Mouse (Mus musculus) intestine, embryonic 16.5 days (tissue): ENCODE results near the gene Pacrg. TPM values are rescaled to one million over a fixed set of nuclear protein-coding genes. Genes with fewer than 3 reads are reported as not detected.

Source experiments
- ATAC-seq: fragments of 200-750 bp; cut with Nextera tagmentation; 2 replicates; pipeline ENCODE4 v1.8.0; 2017; ENCODE audit warnings: moderate TSS enrichment, moderate library complexity
- H3K27ac ChIP-seq: fragments of 300-500 bp; sonication (generic); 2 replicates; pipeline ENCODE4 v1.5.1; 2014; ENCODE audit warnings: mild to moderate bottlenecking, low read length
- H3K27me3 ChIP-seq: fragments of 300-500 bp; sonication (generic); replicated peaks from 2 replicates; pipeline ENCODE4 v1.6.1; 2014; ENCODE audit warnings: low read length, control low read depth, mixed read lengths; ENCODE audit not compliant: control insufficient read depth, insufficient read depth
- H3K36me3 ChIP-seq: fragments of 300-500 bp; sonication (generic); 2 replicates; pipeline ENCODE4 v1.6.1; 2014; ENCODE audit warnings: low read length, control low read depth; ENCODE audit not compliant: control insufficient read depth, insufficient read depth
- H3K4me1 ChIP-seq: fragments of 300-500 bp; sonication (generic); 2 replicates; pipeline ENCODE4 v1.6.1; 2014; ENCODE audit warnings: low read length, control low read depth, mixed read lengths; ENCODE audit not compliant: control insufficient read depth, insufficient read depth
- H3K4me2 ChIP-seq: fragments of 300-500 bp; sonication (generic); 2 replicates; pipeline ENCODE4 v1.6.1; 2014; ENCODE audit warnings: low read depth, low read length, control low read depth
- H3K4me3 ChIP-seq: fragments of 300-500 bp; sonication (generic); 2 replicates; pipeline ENCODE4 v1.5.1; 2014; ENCODE audit warnings: mild to moderate bottlenecking, low read length
- H3K9ac ChIP-seq: fragments of 300-500 bp; sonication (generic); 2 replicates; pipeline ENCODE4 v1.6.1; 2014; ENCODE audit warnings: low read depth, low read length
- H3K9me3 ChIP-seq: fragments of 300-500 bp; sonication (generic); 2 replicates; pipeline ENCODE4 v1.6.1; 2016; ENCODE audit warnings: low read length, control low read depth; ENCODE audit not compliant: control insufficient read depth
- WGBS: fragments of 180-500 bp; shearing (Covaris S2); extraction: QIAGEN DNeasy Blood & Tissue Kit; methylation state at CpG from one replicate; pipeline ENCODE4 v1.1.7; 2014; 5-methylcytosine and 5-hydroxymethylcytosine counted together
- polyA plus RNA-seq: library from polyadenylated mRNA; unstranded; fragments of >200 nt; fragmentation: Nextera tagmentation; extraction: Ambion mirVana; gene quantifications from 2 replicates; pipeline ENCODE4 v1.2.1, GENCODE M21; 2015

Pacrg gene
- polyA plus RNA-seq, 1 experiment from 2014 or later, result 0.66 TPM

DNA sequence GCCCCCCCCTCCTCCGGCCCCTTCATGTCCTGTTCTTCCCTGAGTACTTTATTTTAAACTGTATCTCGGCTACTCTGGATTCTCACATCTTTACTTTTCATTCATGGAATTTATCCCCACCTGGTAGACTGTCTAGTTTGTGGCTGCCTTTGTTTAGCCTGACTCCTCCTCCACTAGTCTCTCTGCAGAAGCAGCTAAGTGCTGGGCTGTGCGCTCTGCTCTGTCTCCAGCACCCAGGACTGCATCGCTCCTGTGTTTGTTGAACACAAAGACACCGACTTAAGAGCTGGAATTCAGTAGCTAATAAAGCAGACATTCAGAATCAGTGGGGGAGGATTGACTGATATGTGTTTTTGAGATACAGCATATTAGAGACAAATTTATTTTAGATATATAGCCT is 391.7 kb downstream of the Pacrg start:
- ATAC-seq, result no peak
- no peak overlapping the region for H3K4me2 ChIP-seq
- H3K9me3 ChIP-seq, result no peaks in the 10 kb centered on the region
- H3K4me3 ChIP-seq, result no peak overlapping the region
- no peaks in the 10 kb centered on the region for H3K27me3 ChIP-seq
- no peaks in the 10 kb centered on the region for H3K4me1 ChIP-seq
- no peaks in the 10 kb centered on the region for H3K36me3 ChIP-seq
- no peak overlapping the region for H3K27ac ChIP-seq
- 58% methylated on average over 5 of the region's 5 CpGs for WGBS
- no peak overlapping the region for H3K9ac ChIP-seq

- no peaks in the 10 kb centered on the region for H3K9me3 ChIP-seq
- H3K4me2 ChIP-seq, result no peak overlapping the region
- no peaks in the 10 kb centered on the region for H3K4me1 ChIP-seq
- 51% methylated on average over 16 of the region's 16 CpGs for WGBS
- H3K27ac ChIP-seq, result no peak overlapping the region
- no peak overlapping the region for H3K9ac ChIP-seq
- no peak for ATAC-seq
- no peak overlapping the region for H3K4me3 ChIP-seq
- no peaks in the 10 kb centered on the region for H3K36me3 ChIP-seq
- no peaks in the 10 kb centered on the region for H3K27me3 ChIP-seq
Measured at GRCm38 (mm10) chr17:10441501-10442111, 398.5 kb downstream of the Pacrg start.

- H3K4me3 ChIP-seq, result no peak overlapping the region
- H3K4me1 ChIP-seq, result no peaks in the 10 kb centered on the region
- 86% methylated on average over 3 of the region's 3 CpGs for WGBS
- H3K27ac ChIP-seq, result no peak overlapping the region
- no peaks in the 10 kb centered on the region for H3K27me3 ChIP-seq
- H3K9ac ChIP-seq, result no peak overlapping the region
- H3K4me2 ChIP-seq, result no peak overlapping the region
- H3K36me3 ChIP-seq, result no peaks in the 10 kb centered on the region
- H3K9me3 ChIP-seq, result no peaks in the 10 kb centered on the region
- ATAC-seq, result no peak
Measured at GRCm38 (mm10) chr17:10440961-10441360, 399.1 kb downstream of the Pacrg start.

DNA sequence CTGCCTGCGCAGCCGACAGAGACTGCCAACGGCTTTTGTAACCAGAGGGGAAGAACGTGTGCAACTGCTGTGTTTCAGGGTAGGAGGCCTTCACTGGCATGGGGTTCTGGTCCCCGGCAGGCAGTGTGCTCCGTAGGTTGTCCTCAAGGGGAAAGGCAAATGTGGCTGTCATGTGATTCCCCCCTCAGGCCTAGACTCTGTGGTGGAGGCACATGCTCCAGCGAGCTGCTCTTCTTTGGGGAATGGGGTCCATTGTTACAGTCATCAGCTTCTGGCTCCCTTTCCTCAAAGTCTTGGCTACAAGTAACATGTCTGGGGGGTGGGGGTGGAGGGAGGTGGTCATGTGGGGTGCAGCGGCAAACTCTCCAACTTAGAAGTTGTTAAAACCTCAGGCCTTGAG is 400.3 kb downstream of the Pacrg start:
- no peaks in the 10 kb centered on the region for H3K4me1 ChIP-seq
- H3K27ac ChIP-seq, result no peak overlapping the region
- H3K4me3 ChIP-seq, result no peak overlapping the region
- WGBS, result 77% methylated on average over 8 of the region's 8 CpGs
- H3K36me3 ChIP-seq, result no peaks in the 10 kb centered on the region
- H3K9me3 ChIP-seq, result no peaks in the 10 kb centered on the region
- H3K27me3 ChIP-seq, result no peaks in the 10 kb centered on the region
- no peak for ATAC-seq
- H3K4me2 ChIP-seq, result no peak overlapping the region
- H3K9ac ChIP-seq, result no peak overlapping the region

GRCm38 (mm10) chr17:10434867-10435266 is 405.2 kb downstream of the Pacrg start:
- Histone ChIP-seq H3K36me3 (no peaks in the 10 kb centered on the region), H3K4me2 (no peak overlapping the region), H3K27me3 (no peaks in the 10 kb centered on the region), H3K4me1 (no peaks in the 10 kb centered on the region), H3K27ac (no peak overlapping the region), H3K9ac (no peak overlapping the region), H3K4me3 (no peak overlapping the region), H3K9me3 (no peaks in the 10 kb centered on the region)
- 52% methylated on average over 1 of the region's 1 CpGs for WGBS
- ATAC-seq, result no peak

GRCm38 (mm10) chr17:10432525-10433180 is 407.5 kb downstream of the Pacrg start:
- Histone ChIP-seq H3K4me2 (no peak overlapping the region), H3K9ac (no peak overlapping the region), H3K36me3 (no peaks in the 10 kb centered on the region), H3K4me1 (no peaks in the 10 kb centered on the region), H3K9me3 (no peaks in the 10 kb centered on the region), H3K27ac (no peak overlapping the region), H3K4me3 (no peak overlapping the region), H3K27me3 (no peaks in the 10 kb centered on the region)
- ATAC-seq, result no peak
- WGBS, result 91% methylated on average over 7 of the region's 7 CpGs

GRCm38 (mm10) chr17:10431849-10432524 is 408.1 kb downstream of the Pacrg start:
- WGBS, result 57% methylated on average over 6 of the region's 6 CpGs
- H3K4me3 ChIP-seq, result no peak overlapping the region
- no peak for ATAC-seq

DNA sequence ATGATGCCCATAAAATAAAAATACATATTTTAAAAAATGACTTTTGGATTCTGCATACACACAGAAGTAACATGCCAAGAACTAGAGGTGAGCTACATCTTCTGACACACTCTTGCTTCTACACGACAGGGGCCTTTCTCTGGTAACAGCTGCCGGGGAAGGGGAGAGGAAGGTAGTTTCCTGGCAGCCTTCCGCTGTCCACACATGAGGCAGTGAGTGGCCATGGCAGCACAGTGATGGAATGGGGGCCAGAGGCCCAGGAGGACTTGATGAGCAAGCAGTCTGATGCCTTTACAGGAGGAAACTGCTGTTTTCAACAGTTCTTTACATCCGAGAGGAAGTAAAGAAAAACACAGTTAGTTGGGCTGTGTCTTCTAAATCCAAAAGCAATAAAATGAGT is 409.3 kb downstream of the Pacrg start:
- no peak for ATAC-seq
- H3K9ac ChIP-seq, result no peak overlapping the region
- WGBS, result 76% methylated on average over 4 of the region's 4 CpGs
- H3K27ac ChIP-seq, result no peak overlapping the region
- H3K36me3 ChIP-seq, result no peaks in the 10 kb centered on the region
- no peaks in the 10 kb centered on the region for H3K4me1 ChIP-seq
- H3K4me2 ChIP-seq, result no peak overlapping the region
- no peaks in the 10 kb centered on the region for H3K27me3 ChIP-seq
- no peaks in the 10 kb centered on the region for H3K9me3 ChIP-seq
- no peak overlapping the region for H3K4me3 ChIP-seq

More at GRCm38 (mm10) chr17:10431849-10432524, 408.1 kb downstream of the Pacrg start:
- H3K4me1 ChIP-seq, result no peaks in the 10 kb centered on the region
- H3K27me3 ChIP-seq, result no peaks in the 10 kb centered on the region
- H3K9ac ChIP-seq, result no peak overlapping the region
- H3K27ac ChIP-seq, result no peak overlapping the region
- H3K36me3 ChIP-seq, result no peaks in the 10 kb centered on the region
- no peak overlapping the region for H3K4me2 ChIP-seq
- H3K9me3 ChIP-seq, result no peaks in the 10 kb centered on the region

- Histone ChIP-seq H3K9ac (no peak overlapping the region), H3K27me3 (no peaks in the 10 kb centered on the region), H3K4me3 (no peak overlapping the region), H3K27ac (no peak overlapping the region), H3K9me3 (no peaks in the 10 kb centered on the region), H3K4me2 (no peak overlapping the region), H3K4me1 (no peaks in the 10 kb centered on the region), H3K36me3 (no peaks in the 10 kb centered on the region)
- no peak for ATAC-seq
- 89% methylated on average over 11 of the region's 11 CpGs for WGBS
Measured at GRCm38 (mm10) chr17:10429406-10429805, 410.7 kb downstream of the Pacrg start.
